Mouse (Mus musculus) B cell, adult 2 months (primary cell): ENCODE results near the gene Vmn2r43.
"Not testable (repeated sequence)": the region's sequence is repeated elsewhere in the genome, so short reads cannot be mapped to it uniquely, and the experiment has no call there.

Experiments
- DNase-seq, 2 experiments: peaks; one replicate each; pipeline ENCODE4 v3.0.0; 2022

The Vmn2r43 gene

GRCm38 (mm10) chr7:8260499-8260898 lies at the start of gene Vmn2r43:
TSS of gene Vmn2r43 (minus strand) at chr7:8260599.
- DNase-seq = not testable (repeated sequence)

GRCm38 (mm10) chr7:8200220-8200619 lies 60.2 kb downstream of the Vmn2r43 start, which contains the start of gene Vmn2r42:
TSS of gene Vmn2r42 (minus strand) at chr7:8200320.
- DNase-seq = not testable (repeated sequence)
